Mouse (Mus musculus) hindbrain, embryonic 12.5 days (tissue): ENCODE measurements around the gene Efhd2. TPM values are rescaled to one million over a fixed set of nuclear protein-coding genes. Genes with fewer than 3 reads are reported as not detected.

Source experiments
- ATAC-seq: fragments of 200-750 bp; cut with Nextera tagmentation; 2 replicates; pipeline ENCODE4 v1.8.0; 2017; ENCODE audit warnings: moderate TSS enrichment; ENCODE audit not compliant: low FRiP score
- H3K27ac ChIP-seq: fragments of 300-500 bp; sonication (generic); 2 replicates; pipeline ENCODE4 v1.5.1; 2016; ENCODE audit warnings: mild to moderate bottlenecking
- H3K27me3 ChIP-seq: fragments of 300-500 bp; sonication (generic); 2 replicates; pipeline ENCODE4 v1.6.1; 2016; ENCODE audit warnings: mild to moderate bottlenecking
- H3K36me3 ChIP-seq: fragments of 300-500 bp; sonication (generic); 2 replicates; pipeline ENCODE4 v1.6.1; 2016; ENCODE audit warnings: mild to moderate bottlenecking
- H3K4me1 ChIP-seq: fragments of 300-500 bp; sonication (generic); 2 replicates; pipeline ENCODE4 v1.6.1; 2016
- H3K4me2 ChIP-seq: fragments of 300-500 bp; sonication (generic); replicated peaks from 2 replicates; pipeline ENCODE4 v1.6.1; 2016; ENCODE audit warnings: mild to moderate bottlenecking
- H3K4me3 ChIP-seq: fragments of 300-500 bp; sonication (generic); 2 replicates; pipeline ENCODE4 v1.5.1; 2016; ENCODE audit warnings: mild to moderate bottlenecking
- H3K9ac ChIP-seq: fragments of 300-500 bp; sonication (generic); 2 replicates; pipeline ENCODE4 v1.6.1; 2016; ENCODE audit warnings: mild to moderate bottlenecking, moderate library complexity
- H3K9me3 ChIP-seq: fragments of 300-500 bp; sonication (generic); replicated peaks from 2 replicates; pipeline ENCODE4 v1.6.1; 2016; ENCODE audit warnings: mild to moderate bottlenecking
- WGBS: fragments of 180-500 bp; shearing (Covaris S2); methylation state at CpG from one replicate; pipeline ENCODE4 v1.1.7; 2016; 5-methylcytosine and 5-hydroxymethylcytosine counted together
- polyA plus RNA-seq: library from polyadenylated mRNA; unstranded; fragments of >200 nt; fragmentation: Nextera tagmentation; extraction: Ambion mirVana; gene quantifications from 2 replicates; pipeline ENCODE4 v1.2.1, GENCODE M21; 2016

Gene Efhd2
- polyA plus RNA-seq, 1 experiment from 2014 or later = 83.8 TPM

- Histone ChIP-seq H3K9ac (no peak overlapping the region), H3K9me3 (no peaks in the 10 kb centered on the region), H3K27me3 (no peaks in the 10 kb centered on the region), H3K4me3 (no peak overlapping the region), H3K27ac (peak overlapping the region; percentile 42; the same call in 1 of the 2 replicates), H3K4me1 (peaks cover 13% of the 10 kb centered on the region), H3K4me2 (no peak overlapping the region), H3K36me3 (peaks cover 32% of the 10 kb centered on the region)
- no peak for ATAC-seq
- 75% methylated on average over 7 of the region's 7 CpGs for WGBS
Observed at GRCm38 (mm10) chr4:141816267-141816666, 58.5 kb downstream of the Efhd2 start.

GRCm38 (mm10) chr4:141811375-141811774 is 63.3 kb downstream of the Efhd2 start:
- ATAC-seq = no peak

GRCm38 (mm10) chr4:141810975-141811374 is 63.7 kb downstream of the Efhd2 start:
- ATAC-seq = no peak
- WGBS = 93% methylated on average over 2 of the region's 2 CpGs
- Histone ChIP-seq H3K4me3 (no peak overlapping the region), H3K36me3 (peaks cover 82% of the 10 kb centered on the region), H3K4me1 (0 out of 2 replicates have a peak, but pooled peaks cover under 1% of the 10 kb centered on the region), H3K4me2 (no peak overlapping the region), H3K9ac (no peak overlapping the region), H3K27ac (no peak overlapping the region; the same call in 1 of the 2 replicates), H3K27me3 (no peaks in the 10 kb centered on the region), H3K9me3 (no peaks in the 10 kb centered on the region)

More at GRCm38 (mm10) chr4:141811375-141811774, 63.3 kb downstream of the Efhd2 start:
- Histone ChIP-seq H3K27me3 (no peaks in the 10 kb centered on the region), H3K4me1 (0 out of 2 replicates have a peak, but pooled peaks cover 4% of the 10 kb centered on the region), H3K4me3 (no peak overlapping the region), H3K9ac (no peak overlapping the region), H3K36me3 (peaks cover 78% of the 10 kb centered on the region), H3K9me3 (no peaks in the 10 kb centered on the region), H3K4me2 (no peak overlapping the region), H3K27ac (no peak overlapping the region)
- WGBS = 95% methylated on average over 7 of the region's 7 CpGs

- WGBS = 80% methylated on average over 8 of the region's 8 CpGs
- no peak overlapping the region for H3K9ac ChIP-seq
- no peak overlapping the region for H3K4me3 ChIP-seq
- ATAC-seq = peak; percentile 51; the same call in 1 of the 2 replicates
- no peak overlapping the region for H3K4me2 ChIP-seq
- no peaks in the 10 kb centered on the region for H3K4me1 ChIP-seq
- H3K36me3 ChIP-seq = peaks cover 86% of the 10 kb centered on the region
- H3K27me3 ChIP-seq = no peaks in the 10 kb centered on the region
- H3K27ac ChIP-seq = no peak overlapping the region
- no peaks in the 10 kb centered on the region for H3K9me3 ChIP-seq
Observed at GRCm38 (mm10) chr4:141809850-141810464, 64.8 kb downstream of the Efhd2 start.

Other genes with a start within 250 kb of the Efhd2 start
- gene Plekhm2, start 210.0 kb downstream of the Efhd2 start, polyA plus RNA-seq = 6.3 and 7.6 TPM in 2 replicates
- gene Rsc1a1, start 189.3 kb downstream of the Efhd2 start, polyA plus RNA-seq = 0.43 TPM in 1 of 2 replicates, not detected in the other
- 28.1 and 28.7 TPM in 2 replicates for gene Ddi2, start 151.5 kb downstream of the Efhd2 start, polyA plus RNA-seq
- gene Agmat, start 128.2 kb downstream of the Efhd2 start, polyA plus RNA-seq = not detected in 2 replicates
- gene Dnajc16, start 84.0 kb downstream of the Efhd2 start, polyA plus RNA-seq = 6.3 and 7.2 TPM in 2 replicates
- 23.6 and 25.6 TPM in 2 replicates for gene Casp9, start 81.3 kb downstream of the Efhd2 start, polyA plus RNA-seq
- not detected in 2 replicates for gene Cela2a, start 48.8 kb downstream of the Efhd2 start, polyA plus RNA-seq
- gene Ctrc, start 28.6 kb downstream of the Efhd2 start, polyA plus RNA-seq = not detected in 2 replicates
- gene Fhad1, start 140.2 kb upstream of the Efhd2 start, polyA plus RNA-seq = 5.2 and 6.2 TPM in 2 replicates
- gene Tmem51, start 209.4 kb upstream of the Efhd2 start, polyA plus RNA-seq = 7.1 and 8.7 TPM in 2 replicates